Mouse (Mus musculus) inflammation-experienced regulatory T-cells, adult 6 months (primary cell): Measurements from ENCODE around the gene Zfp580. TPM values are rescaled to one million over a fixed set of nuclear protein-coding genes. Genes with fewer than 3 reads are reported as not detected.

Source experiments
- polyA plus RNA-seq, 3 experiments: library from polyadenylated mRNA; unstranded; fragments of 100-300 nt; shearing (Covaris generic); gene quantifications; one replicate each; pipeline ENCODE4 v1.2.1; 2017

Zfp580 gene
- polyA plus RNA-seq, 3 experiments from 2014 or later: 0.77 to 1.3 (median 0.93) TPM

Other genes starting within 250 kb of the Zfp580 start
- gene Ube2s, start 238.9 kb upstream of the Zfp580 start, polyA plus RNA-seq: 10 to 100 TPM; 13.2 to 64.5 (median 31.1) TPM
- gene Shisa7, start 206.8 kb upstream of the Zfp580 start, polyA plus RNA-seq: not detected
- 10 to 100 TPM; 26.6 to 36.5 (median 34.4) TPM for gene Isoc2b, start 181.3 kb upstream of the Zfp580 start, polyA plus RNA-seq
- gene Isoc2a, start 174.4 kb upstream of the Zfp580 start, polyA plus RNA-seq: under 1 TPM; 0.58 to 0.92 (median 0.70) TPM
- gene Gm36210, start 145.0 kb upstream of the Zfp580 start, polyA plus RNA-seq: not detected
- 1 to 10 TPM in 2 of 3 experiments, under 1 TPM in 1; 0.93 to 1.8 (median 1.6) TPM for gene Zfp628, start 136.3 kb upstream of the Zfp580 start, polyA plus RNA-seq
- under 1 TPM in 2 of 3 experiments, not detected in 1; 0.34 to 0.44 TPM for gene Nat14, start 129.5 kb upstream of the Zfp580 start, polyA plus RNA-seq
- not detected for gene Ssc5d, start 125.8 kb upstream of the Zfp580 start, polyA plus RNA-seq
- 1 to 10 TPM in 2 of 3 experiments, not detected in 1; 1.2 to 2.0 TPM for gene Sbk2, start 87.1 kb upstream of the Zfp580 start, polyA plus RNA-seq
- gene Sbk3, start 80.4 kb upstream of the Zfp580 start, polyA plus RNA-seq: not detected
- 1 to 10 TPM; 4.3 to 6.0 (median 5.1) TPM for gene Zfp579, start 55.4 kb upstream of the Zfp580 start, polyA plus RNA-seq
- 10 to 100 TPM; 34.4 to 44.7 (median 38.9) TPM for gene Zfp524, start 37.1 kb upstream of the Zfp580 start, polyA plus RNA-seq
- 10 to 100 TPM in 1 of 3 experiments, 1 to 10 TPM in 2; 7.2 to 15.1 (median 7.9) TPM for gene Fiz1, start 36.8 kb upstream of the Zfp580 start, polyA plus RNA-seq
- 10 to 100 TPM in 2 of 3 experiments, 1 to 10 TPM in 1; 7.8 to 17.2 (median 10.8) TPM for gene Gm44973, start 36.0 kb upstream of the Zfp580 start, polyA plus RNA-seq
- gene Zfp865, start 31.2 kb upstream of the Zfp580 start, polyA plus RNA-seq: 1 to 10 TPM; 2.5 to 6.7 (median 5.2) TPM
- not detected for gene Ccdc106, start 31.0 kb upstream of the Zfp580 start, polyA plus RNA-seq
- not detected for gene 4632433K11Rik, start 17.4 kb upstream of the Zfp580 start, polyA plus RNA-seq
- gene Zfp784, start 13.1 kb upstream of the Zfp580 start, polyA plus RNA-seq: 1 to 10 TPM; 3.0 to 5.1 (median 3.7) TPM
- gene U2af2, start 10.6 kb downstream of the Zfp580 start, polyA plus RNA-seq: 10 to 100 TPM; 26.0 to 33.4 (median 32.0) TPM
- gene Epn1, start 28.7 kb downstream of the Zfp580 start, polyA plus RNA-seq: 1 to 10 TPM; 5.8 to 7.3 (median 6.8) TPM
- not detected for gene Rfpl4, start 65.4 kb downstream of the Zfp580 start, polyA plus RNA-seq
- under 1 TPM in 1 of 3 experiments, not detected in 2; 0.50 TPM for gene Rasl2-9, start 74.4 kb downstream of the Zfp580 start, polyA plus RNA-seq
- under 1 TPM in 2 of 3 experiments, not detected in 1; 0.15 to 0.40 TPM for gene Vmn1r55, start 98.1 kb downstream of the Zfp580 start, polyA plus RNA-seq
- gene Vmn1r56, start 145.2 kb downstream of the Zfp580 start, polyA plus RNA-seq: not detected
- gene Vmn1r57, start 167.0 kb downstream of the Zfp580 start, polyA plus RNA-seq: not detected